Mouse (Mus musculus) lung, postnatal 0 days (tissue): Measurements from ENCODE around the gene Cdk8. TPM values are rescaled to one million over a fixed set of nuclear protein-coding genes. Genes with fewer than 3 reads are reported as not detected.
A peak's percentile ranks its signal among the peaks of the same experiment; 100 is the strongest.

Source experiments
- ATAC-seq: fragments of 200-750 bp; cut with Nextera tagmentation; 2 replicates; pipeline ENCODE4 v1.8.0; 2017; ENCODE audit warnings: moderate library complexity
- DNase-seq: peaks from one replicate; pipeline ENCODE4 v3.0.0-alpha.2; 2016; ENCODE audit warnings: low spot score
- H3K27ac ChIP-seq: fragments of 300-500 bp; sonication (generic); 2 replicates; pipeline ENCODE4 v1.5.1; 2014; ENCODE audit warnings: antibody characterized with exemption, mild to moderate bottlenecking, low read length, mixed read lengths
- H3K27me3 ChIP-seq: fragments of 300-500 bp; sonication (generic); replicated peaks from 2 replicates; pipeline ENCODE4 v1.6.1; 2014; ENCODE audit warnings: low read length, mixed read lengths; ENCODE audit not compliant: insufficient read depth
- H3K36me3 ChIP-seq: fragments of 300-500 bp; sonication (generic); 2 replicates; pipeline ENCODE4 v1.6.1; 2014; ENCODE audit warnings: low read length, mixed read lengths; ENCODE audit not compliant: insufficient read depth
- H3K4me1 ChIP-seq: fragments of 300-500 bp; sonication (generic); 2 replicates; pipeline ENCODE4 v1.6.1; 2014; ENCODE audit warnings: antibody characterized with exemption, low read depth, low read length, mixed read lengths; ENCODE audit not compliant: insufficient read depth
- H3K4me2 ChIP-seq: fragments of 300-500 bp; sonication (generic); replicated peaks from 2 replicates; pipeline ENCODE4 v1.6.1; 2014; ENCODE audit warnings: low read depth, mild to moderate bottlenecking, low read length, moderate library complexity, mixed read lengths
- H3K4me3 ChIP-seq: fragments of 300-500 bp; sonication (generic); 2 replicates; pipeline ENCODE4 v1.5.1; 2014; ENCODE audit warnings: low read depth, low read length
- H3K9ac ChIP-seq: fragments of 300-500 bp; sonication (generic); replicated peaks from 2 replicates; pipeline ENCODE4 v1.6.1; 2014; ENCODE audit warnings: low read depth, mild to moderate bottlenecking
- H3K9me3 ChIP-seq: fragments of 300-500 bp; sonication (generic); 2 replicates; pipeline ENCODE4 v1.6.1; 2016; ENCODE audit warnings: low read length, mixed read lengths
- CTCF ChIP-seq: IDR thresholded peaks from 2 replicates; pipeline ENCODE4 v1.5.1; 2016; ENCODE audit warnings: antibody characterized with exemption, mild to moderate bottlenecking
- EP300 ChIP-seq: IDR thresholded peaks from 2 replicates; pipeline ENCODE4 v1.6.1; 2016; ENCODE audit warnings: antibody characterized with exemption, mild to moderate bottlenecking, control low read depth
- WGBS: fragments of 180-500 bp; shearing (Covaris S2); extraction: QIAGEN DNeasy Blood & Tissue Kit; methylation state at CpG from one replicate; pipeline ENCODE4 v1.1.7; 2014; 5-methylcytosine and 5-hydroxymethylcytosine counted together
- polyA plus RNA-seq: library from polyadenylated mRNA; unstranded; fragments of >200 nt; fragmentation: Nextera tagmentation; extraction: Ambion mirVana; gene quantifications from 2 replicates; pipeline ENCODE4 v1.2.1, GENCODE M21; 2015

The Cdk8 gene
- polyA plus RNA-seq, 1 experiment from 2014 or later, result 12.1 TPM

DNA sequence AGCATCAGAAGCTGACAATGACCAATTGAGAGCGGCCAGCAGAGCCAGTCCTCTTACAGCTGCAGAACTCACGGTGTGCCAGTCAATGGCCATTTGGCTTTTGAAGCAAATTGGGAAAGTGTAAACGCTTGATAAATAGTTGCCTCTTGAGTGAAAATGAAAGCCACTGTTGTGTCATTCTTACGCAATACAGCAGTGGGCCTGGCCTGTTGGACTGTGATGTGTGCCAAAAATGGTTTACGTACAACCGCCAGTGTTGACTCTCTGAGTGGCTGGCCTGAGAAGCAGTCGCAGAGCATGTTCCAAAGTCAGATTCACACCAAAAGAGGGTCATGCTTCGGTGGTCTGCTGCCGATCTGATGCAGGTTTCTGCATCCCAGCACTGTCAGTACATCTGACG lies 17.7 kb downstream of the Cdk8 start:
- Histone ChIP-seq H3K27ac (no peak overlapping the region), H3K27me3 (no peaks in the 10 kb centered on the region), H3K4me1 (peaks cover 29% of the 10 kb centered on the region), H3K4me3 (no peak overlapping the region), H3K9ac (no peak overlapping the region), H3K4me2 (no peak overlapping the region), H3K9me3 (no peaks in the 10 kb centered on the region), H3K36me3 (no peaks in the 10 kb centered on the region)
- DNase-seq, result peak; percentile 93
- 45% methylated on average over 10 of the region's 10 CpGs for WGBS
- ATAC-seq, result peak; percentile 80
- 0 out of 2 replicates have a peak, but pooled peaks have one; percentile 3 for TF ChIP-seq EP300
- TF ChIP-seq CTCF, result no peak

- no peak for TF ChIP-seq CTCF
- no peak for TF ChIP-seq EP300
- no peaks in the 10 kb centered on the region for H3K36me3 ChIP-seq
- no peak overlapping the region; the same call in 1 of the 2 replicates for H3K27ac ChIP-seq
- no peak overlapping the region for H3K4me3 ChIP-seq
- WGBS, result 62% methylated on average over 12 of the region's 12 CpGs
- DNase-seq (peak; percentile 53), ATAC-seq (peak; percentile 22; the same call in 1 of the 2 replicates)
- no peaks in the 10 kb centered on the region for H3K9me3 ChIP-seq
- no peak overlapping the region for H3K9ac ChIP-seq
- H3K4me1 ChIP-seq, result peaks cover 29% of the 10 kb centered on the region
- H3K27me3 ChIP-seq, result no peaks in the 10 kb centered on the region
- no peak overlapping the region for H3K4me2 ChIP-seq
These were observed 19.5 kb downstream of the Cdk8 start for GRCm38 (mm10) chr5:146250369-146251075.

DNA sequence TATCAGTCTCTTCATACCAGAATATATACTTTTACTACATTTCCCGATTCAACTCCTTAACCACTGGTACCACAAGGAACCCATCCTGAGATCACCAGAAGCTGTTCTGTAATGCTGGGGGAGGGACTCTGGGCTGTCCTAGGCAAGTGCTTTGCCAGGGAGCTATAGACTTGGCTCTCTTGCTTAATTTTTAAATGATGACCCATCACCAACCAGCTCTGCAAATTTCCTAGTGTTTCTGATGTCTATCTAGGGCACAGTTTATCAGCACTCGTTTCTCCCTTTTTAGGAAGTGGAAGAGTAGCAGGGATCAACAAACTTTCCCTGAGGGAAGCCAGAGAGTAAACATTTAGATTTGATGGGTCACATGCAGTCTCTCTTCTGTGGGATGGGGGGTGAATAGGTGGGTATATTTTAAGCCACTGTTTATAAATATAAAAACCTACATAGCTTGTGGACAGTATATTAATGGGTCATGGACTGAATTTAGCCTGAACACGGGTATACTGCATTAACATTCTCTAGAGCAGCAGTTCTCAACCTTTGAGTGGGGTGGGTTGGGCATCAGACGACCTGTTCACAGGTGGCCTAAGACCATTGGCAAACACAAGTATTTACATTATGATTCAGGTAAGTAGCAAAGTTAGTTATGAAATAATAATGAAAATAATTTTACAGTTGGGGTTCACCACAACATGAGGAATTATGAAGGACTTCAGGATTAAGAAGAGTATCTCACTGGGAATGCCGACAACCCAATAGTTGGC lies 20.8 kb downstream of the Cdk8 start:
- no peak overlapping the region for H3K9ac ChIP-seq
- H3K4me1 ChIP-seq, result peaks cover 29% of the 10 kb centered on the region
- no peaks in the 10 kb centered on the region for H3K36me3 ChIP-seq
- TF ChIP-seq EP300 (peak; percentile 80), CTCF (no peak)
- H3K27me3 ChIP-seq, result no peaks in the 10 kb centered on the region
- H3K9me3 ChIP-seq, result no peaks in the 10 kb centered on the region
- H3K4me2 ChIP-seq, result no peak overlapping the region
- DNase-seq (peak; percentile 64), ATAC-seq (peak; percentile 61)
- peak overlapping the region; percentile 63 for H3K27ac ChIP-seq
- no peak overlapping the region for H3K4me3 ChIP-seq
- WGBS, result 31% methylated on average over 5 of the region's 5 CpGs

DNA sequence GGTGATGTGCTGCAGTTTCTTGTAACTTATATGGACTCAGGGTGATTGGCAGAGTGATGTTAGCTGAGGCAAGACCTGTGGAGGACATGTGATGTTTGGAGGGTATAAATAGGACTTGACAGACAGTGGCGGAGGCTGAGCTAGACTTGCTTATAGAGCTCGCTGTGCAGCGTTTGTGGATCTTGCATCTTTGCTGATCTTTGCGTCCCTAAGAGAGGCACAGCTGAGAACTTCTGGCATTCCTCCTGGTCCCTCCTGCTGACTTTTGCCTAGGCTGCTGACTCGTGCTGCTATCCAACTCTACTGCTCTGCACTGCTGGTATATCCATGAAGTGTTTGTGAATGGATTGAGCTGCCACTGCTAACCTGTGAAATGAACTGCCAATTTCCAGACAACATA lies 22.6 kb downstream of the Cdk8 start:
- no peak for ATAC-seq
- 70% methylated on average over 5 of the region's 5 CpGs for WGBS
- Histone ChIP-seq H3K27me3 (no peaks in the 10 kb centered on the region), H3K36me3 (no peaks in the 10 kb centered on the region), H3K9me3 (no peaks in the 10 kb centered on the region), H3K9ac (no peak overlapping the region), H3K4me2 (no peak overlapping the region), H3K4me1 (peaks cover 22% of the 10 kb centered on the region), H3K4me3 (no peak overlapping the region), H3K27ac (no peak overlapping the region)
- no peak for DNase-seq
- TF ChIP-seq CTCF (no peak), EP300 (no peak)

- DNase-seq (peak; percentile 44), ATAC-seq (no peak)
- H3K4me1 ChIP-seq, result no peaks in the 10 kb centered on the region
- no peak overlapping the region for H3K4me2 ChIP-seq
- 61% methylated on average over 9 of the region's 9 CpGs for WGBS
- no peaks in the 10 kb centered on the region for H3K27me3 ChIP-seq
- no peak overlapping the region for H3K4me3 ChIP-seq
- H3K27ac ChIP-seq, result no peak overlapping the region
- no peak for TF ChIP-seq EP300
- peak; percentile 68 for TF ChIP-seq CTCF
- no peaks in the 10 kb centered on the region for H3K36me3 ChIP-seq
- H3K9ac ChIP-seq, result no peak overlapping the region
- H3K9me3 ChIP-seq, result no peaks in the 10 kb centered on the region
These were observed 29.0 kb downstream of the Cdk8 start for GRCm38 (mm10) chr5:146260003-146260402.

DNA sequence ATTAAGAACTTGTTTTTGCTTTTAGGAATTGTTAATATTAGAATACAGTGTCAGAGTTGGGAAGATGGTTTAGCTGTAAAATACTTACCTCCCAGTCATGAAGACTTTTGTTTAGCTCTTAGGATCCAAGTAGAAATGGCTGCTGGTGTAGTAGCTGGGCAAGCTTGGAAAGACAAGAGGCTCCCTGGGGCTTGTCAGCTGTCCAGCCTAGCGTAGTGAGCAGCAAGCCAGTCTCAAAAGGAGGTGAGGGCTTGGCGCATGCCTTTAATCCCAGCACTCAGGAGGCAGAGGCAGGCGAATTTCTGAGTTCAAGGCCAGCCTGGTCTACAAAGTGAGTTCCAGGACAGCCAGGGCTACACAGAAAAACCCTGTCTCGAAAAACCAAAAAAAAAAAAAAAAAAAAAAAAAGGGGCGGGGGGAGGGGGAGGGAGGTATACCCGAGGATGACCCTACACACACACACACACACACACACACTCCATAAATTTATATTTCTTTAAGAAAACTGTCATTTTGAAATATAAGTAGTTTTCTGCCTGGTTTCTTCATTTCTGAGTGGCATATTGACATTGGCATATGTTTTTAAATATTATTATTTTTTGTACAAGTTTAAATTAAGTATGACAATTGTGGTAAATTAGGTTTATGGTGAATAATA lies 35.0 kb downstream of the Cdk8 start:
- DNase-seq (no peak), ATAC-seq (no peak)
- H3K27ac ChIP-seq, result no peak overlapping the region
- H3K9ac ChIP-seq, result no peak overlapping the region
- no peak overlapping the region for H3K4me3 ChIP-seq
- TF ChIP-seq EP300 (no peak), CTCF (no peak)
- H3K36me3 ChIP-seq, result no peaks in the 10 kb centered on the region
- H3K9me3 ChIP-seq, result no peaks in the 10 kb centered on the region
- no peaks in the 10 kb centered on the region for H3K27me3 ChIP-seq
- H3K4me1 ChIP-seq, result no peaks in the 10 kb centered on the region
- no peak overlapping the region for H3K4me2 ChIP-seq
- 82% methylated on average over 5 of the region's 6 CpGs for WGBS
